Mouse (Mus musculus) C2C12 (cell line): ENCODE measurements around the gene AC131692.1. TPM values are rescaled to one million over a fixed set of nuclear protein-coding genes. Genes with fewer than 3 reads are reported as not detected.

ENCODE experiments used
- H3K27me3 ChIP-seq: one replicate; pipeline ENCODE4 v1.6.1; 2011; ENCODE audit not compliant: control insufficient read depth, insufficient read depth, insufficient read length
- H3K36me3 ChIP-seq: one replicate; pipeline ENCODE4 v1.6.1; 2011; ENCODE audit not compliant: control insufficient read depth, insufficient read depth
- H3K4me3 ChIP-seq: one replicate; pipeline ENCODE4 v1.5.1; 2011; ENCODE audit warnings: mild to moderate bottlenecking, control low read depth; ENCODE audit not compliant: poor library complexity, insufficient read depth, severe bottlenecking
- H3K79me2 ChIP-seq: one replicate; pipeline ENCODE4 v1.6.1; 2011; ENCODE audit not compliant: control insufficient read depth, insufficient read depth
- H3K79me3 ChIP-seq: one replicate; pipeline ENCODE4 v1.6.1; 2011; ENCODE audit warnings: low read depth, control low read depth
- H3ac ChIP-seq: one replicate; pipeline ENCODE3; 2011; ENCODE audit warnings: low read depth; ENCODE audit not compliant: control insufficient read depth, insufficient read length
- CEBPB ChIP-seq: IDR thresholded peaks from one replicate; pipeline ENCODE4 v1.6.1; 2011; ENCODE audit warnings: low read depth, mild to moderate bottlenecking, control low read depth, moderate library complexity
- CTCF ChIP-seq: IDR thresholded peaks from one replicate; pipeline ENCODE4 v1.5.1; 2011; ENCODE audit not compliant: control insufficient read depth, insufficient read depth, insufficient read length
- FOSL1 ChIP-seq: IDR thresholded peaks from one replicate; pipeline ENCODE4 v1.8.0; 2011; ENCODE audit warnings: mild to moderate bottlenecking, low read length; ENCODE audit not compliant: poor library complexity, insufficient read depth, severe bottlenecking
- MAX ChIP-seq: IDR thresholded peaks from one replicate; pipeline ENCODE4 v1.6.1; 2011; ENCODE audit warnings: mild to moderate bottlenecking, control low read depth
- MYOD1 ChIP-seq: IDR thresholded peaks from one replicate; pipeline ENCODE4 v1.6.1; 2011; ENCODE audit warnings: low read depth; ENCODE audit not compliant: control insufficient read depth, insufficient read length
- MYOG ChIP-seq: IDR thresholded peaks from one replicate; pipeline ENCODE4 v1.6.1; 2011; ENCODE audit not compliant: control insufficient read depth, insufficient read length; ENCODE audit errors: extremely low read depth
- USF1 ChIP-seq: IDR thresholded peaks from one replicate; pipeline ENCODE4 v1.6.1; 2011; ENCODE audit warnings: low read depth, mild to moderate bottlenecking, control low read depth, moderate library complexity
- long read RNA-seq, 2 experiments: library from polyadenylated mRNA; unstranded; transcript quantifications; one replicate each; pipeline ENCODE4 v2.0.0; 2019 to 2020
- polyA plus RNA-seq: library from polyadenylated mRNA; unstranded; fragments of >200 nt; fragmentation: generic; extraction: Trizol; gene quantifications from one replicate; pipeline ENCODE4 v1.2.1, GENCODE M21; 2012; ENCODE audit warnings: missing spikeins

The AC131692.1 gene
- polyA plus RNA-seq = 0.36 TPM
- long read RNA-seq, experiment 1 = 0 reads
- long read RNA-seq, experiment 2 = 0 reads

DNA sequence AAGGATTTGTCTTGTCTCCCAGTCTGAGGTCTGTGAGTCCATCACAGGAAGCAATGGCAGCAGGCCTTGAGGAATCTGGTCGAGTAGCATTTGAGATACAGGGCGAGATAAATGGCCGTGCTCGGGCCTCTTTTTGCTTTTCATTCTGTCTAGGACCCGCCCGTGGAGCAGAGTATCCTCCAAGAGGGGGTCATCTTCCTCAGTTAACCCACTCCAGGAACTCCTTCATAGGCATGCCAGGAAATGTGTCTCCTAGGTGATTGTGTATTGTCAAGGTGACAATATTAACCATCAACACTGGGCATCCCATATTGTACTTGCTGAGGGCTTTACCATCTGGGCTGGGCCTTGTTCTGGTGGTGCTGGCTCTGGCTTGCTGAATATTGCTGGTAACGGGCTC, at the start of gene AC131692.1:
Gene AC131692.1, plus strand, starts transcription at position 301 of the 400 bp plus-strand sequence.
- Histone ChIP-seq H3K27me3 (no peaks in the 10 kb centered on the region), H3K79me3 (peaks cover 8% of the 10 kb centered on the region), H3K36me3 (peaks cover 45% of the 10 kb centered on the region), H3K79me2 (peaks cover 44% of the 10 kb centered on the region), H3ac (no peak within 1 kb of the TSS), H3K4me3 (no peak within 1 kb of the TSS)
- TF ChIP-seq CTCF (no peak), MYOG (no peak), MYOD1 (no peak)

DNA sequence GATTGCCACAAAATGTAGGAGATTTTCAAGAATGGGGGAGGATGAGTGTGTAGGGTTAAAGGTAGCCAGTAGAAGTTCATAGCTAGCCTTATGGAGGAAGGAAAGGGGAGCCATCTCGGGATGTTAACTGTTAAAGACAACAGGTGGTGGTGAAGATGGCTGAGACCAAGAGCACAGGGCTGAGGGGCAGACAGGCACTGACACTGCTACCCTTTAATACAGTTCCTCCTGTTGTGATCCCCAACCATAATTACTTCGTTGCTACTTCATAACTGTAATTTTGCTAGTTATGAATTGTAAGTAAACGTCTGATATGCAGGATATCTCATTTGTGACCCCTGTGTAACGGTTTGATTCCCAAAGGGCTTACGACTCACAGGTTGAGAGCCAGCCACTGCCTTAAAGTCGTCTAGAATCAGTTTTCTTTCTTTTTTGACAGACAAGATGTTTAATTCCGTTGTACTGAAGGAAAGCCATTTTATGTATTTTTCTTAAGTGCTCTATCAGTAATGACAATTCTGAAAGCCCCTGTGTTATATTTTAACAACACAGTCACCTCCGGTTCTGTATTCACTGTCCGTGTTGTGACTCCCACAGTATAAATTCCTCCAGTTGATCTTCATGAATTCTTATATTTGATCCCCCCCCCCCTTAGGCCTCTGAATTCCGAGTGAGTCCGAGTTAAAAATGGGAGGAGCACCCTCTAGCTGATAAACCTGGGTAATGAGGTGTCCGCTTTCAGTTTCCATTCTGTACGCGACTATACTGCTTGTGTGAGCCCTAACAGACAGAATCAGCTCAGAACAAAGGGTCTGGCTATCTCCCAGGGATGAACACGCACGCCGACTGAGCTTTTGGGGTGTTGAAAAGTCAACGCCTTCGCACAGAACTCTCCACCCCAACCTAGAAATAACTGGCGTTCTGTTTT, 48.6 kb upstream of the AC131692.1 start:
- Histone ChIP-seq H3K79me2 (peaks cover 20% of the 10 kb centered on the region), H3K79me3 (peaks cover 14% of the 10 kb centered on the region), H3K4me3 (peak overlapping the region; percentile 87), H3ac (peak overlapping the region; percentile 58), H3K27me3 (no peaks in the 10 kb centered on the region), H3K36me3 (peaks cover 25% of the 10 kb centered on the region)
- TF ChIP-seq CTCF (no peak), CEBPB (no peak), MYOD1 (no peak), MAX (no peak), USF1 (no peak), MYOG (no peak), FOSL1 (no peak)

- Histone ChIP-seq H3ac (peak within 1 kb of the TSS; percentile 96), H3K79me2 (peaks cover 20% of the 10 kb centered on the region), H3K36me3 (peaks cover 33% of the 10 kb centered on the region), H3K79me3 (peaks cover 14% of the 10 kb centered on the region), H3K4me3 (peak within 1 kb of the TSS; percentile 87), H3K27me3 (no peaks in the 10 kb centered on the region)
- TF ChIP-seq MYOD1 (no peak), CTCF (no peak), MAX (no peak), USF1 (no peak), MYOG (no peak), CEBPB (no peak), FOSL1 (no peak)
Measured at GRCm38 (mm10) chr19:6046294-6047153, 47.7 kb upstream of the AC131692.1 start, which contains the start of gene Syvn1. Gene Syvn1 (plus strand): TSS chr19:6046576.

DNA sequence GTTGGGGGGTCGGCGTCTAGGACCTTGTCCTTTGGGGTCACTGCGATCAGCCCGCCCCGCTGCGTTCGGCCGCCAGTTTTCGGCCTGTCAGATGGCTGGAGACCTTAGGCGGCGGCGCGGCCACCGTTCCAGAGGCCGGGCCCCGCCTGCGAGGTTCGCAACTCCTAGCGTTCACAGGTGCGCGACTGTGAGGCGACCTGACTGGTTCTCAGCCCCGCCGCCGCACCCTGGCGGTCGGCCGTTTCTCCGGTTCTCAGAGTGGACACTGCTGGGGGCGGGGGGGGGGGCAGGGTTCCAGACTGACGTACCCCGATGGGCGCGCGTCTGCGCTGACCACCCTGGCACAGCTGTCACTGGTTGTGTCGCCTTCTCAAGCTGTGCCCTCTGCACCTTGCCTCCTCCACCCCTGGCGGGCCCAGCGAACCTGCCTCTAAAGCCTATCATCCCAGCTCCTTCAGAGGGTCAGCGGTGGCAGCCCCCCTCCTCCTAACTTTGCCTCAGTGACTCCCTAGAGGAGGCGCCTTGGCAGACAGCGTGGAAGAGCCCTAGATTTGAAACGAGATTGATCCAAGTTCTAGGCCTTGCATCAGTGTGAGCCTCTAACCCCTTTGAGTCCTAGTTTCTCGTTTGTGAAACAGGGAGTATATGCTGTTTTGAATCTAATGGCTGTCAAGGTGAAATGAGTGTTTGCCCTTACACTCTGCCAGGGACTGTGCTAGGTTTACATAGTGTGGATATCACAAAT, 46.9 kb upstream of the AC131692.1 start:
- Histone ChIP-seq H3K4me3 (peak overlapping the region; percentile 87), H3K79me3 (peaks cover 14% of the 10 kb centered on the region), H3ac (peak overlapping the region; percentile 96), H3K79me2 (peaks cover 20% of the 10 kb centered on the region), H3K36me3 (peaks cover 41% of the 10 kb centered on the region), H3K27me3 (no peaks in the 10 kb centered on the region)
- no peak for TF ChIP-seq MYOD1
- TF ChIP-seq CEBPB = no peak
- no peak for TF ChIP-seq MYOG
- no peak for TF ChIP-seq FOSL1
- no peak for TF ChIP-seq MAX
- no peak for TF ChIP-seq CTCF
- no peak for TF ChIP-seq USF1

DNA sequence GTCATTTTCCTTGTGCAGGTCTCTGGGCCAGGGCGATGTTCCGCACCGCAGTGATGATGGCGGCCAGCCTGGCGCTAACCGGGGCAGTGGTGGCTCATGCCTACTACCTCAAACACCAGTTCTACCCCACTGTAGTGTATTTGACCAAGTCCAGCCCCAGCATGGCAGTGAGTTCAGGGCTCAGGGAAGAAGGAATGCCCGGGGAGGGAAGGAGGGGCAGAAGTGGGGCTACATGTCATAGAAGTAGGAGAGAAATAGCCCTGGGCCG, 46.4 kb upstream of the AC131692.1 start:
- Histone ChIP-seq H3K36me3 (peaks cover 46% of the 10 kb centered on the region), H3K79me3 (peaks cover 14% of the 10 kb centered on the region)
- TF ChIP-seq MYOD1 = no peak
- TF ChIP-seq MYOG = no peak
- no peak for TF ChIP-seq CTCF
- TF ChIP-seq USF1 = no peak
- TF ChIP-seq MAX = no peak
- TF ChIP-seq CEBPB = no peak
- TF ChIP-seq FOSL1 = no peak

More for the DNA sequence above, 46.4 kb upstream of the AC131692.1 start:
- Histone ChIP-seq H3K4me3 (peak overlapping the region; percentile 87), H3ac (peak overlapping the region; percentile 71), H3K79me2 (peaks cover 20% of the 10 kb centered on the region), H3K27me3 (no peaks in the 10 kb centered on the region)
